Comparison of ENCODE assay signal across 26 mouse cellular contexts in genomic region chr14:11932517-11932916, GRCm38 (mm10).
DNase-seq lines count a peak whose midpoint lies in the region; ATAC-seq and TF ChIP-seq lines count a peak whose summit lies in the region.
"Had no signal": no experiment of that assay in that cellular context is flagged by ENCODE, and none has a peak within 500 bp of the region (broad histone marks: within the 10 kb centered on the region; RNA-seq: fewer than 3 reads in every experiment).

No protein-coding gene starts in this region.

- no peaks in the 10 kb centered on the region for H3K27me3 ChIP-seq in kidney, adult 2 months (replicated peaks; ENCODE audit: control insufficient read depth, insufficient read depth, low read length)
- H3K27me3 ChIP-seq in midbrain, embryonic 14.5 days (ENCODE audit: control insufficient read depth, insufficient read depth, low read length) = no peaks in the 10 kb centered on the region
- no peaks in the 10 kb centered on the region for H3K27me3 ChIP-seq in midbrain, embryonic 13.5 days
- H3K27me3 ChIP-seq: embryonic facial prominence, embryonic 15.5 days; forebrain, embryonic 12.5 days; heart, embryonic 15.5 days; limb, embryonic 13.5 days; megakaryocyte, embryonic 14.5 days; midbrain, embryonic 15.5 days had no signal

- ATAC-seq in midbrain, embryonic 14.5 days (ENCODE audit: low FRiP score, low TSS enrichment) = no peak
- no peak for ATAC-seq in midbrain, embryonic 13.5 days
- ATAC-seq: lung, postnatal 0 days; midbrain, embryonic 15.5 days had no signal

- no peak overlapping the region for H3K9ac ChIP-seq in midbrain, embryonic 14.5 days (replicated peaks; ENCODE audit: low read length)
- no peak overlapping the region for H3K9ac ChIP-seq in midbrain, embryonic 13.5 days (replicated peaks)
- H3K9ac ChIP-seq: embryonic facial prominence, embryonic 15.5 days; forebrain, embryonic 12.5 days; heart, embryonic 15.5 days; hindbrain, embryonic 14.5 days; limb, embryonic 13.5 days; midbrain, embryonic 15.5 days had no signal

- WGBS in kidney, adult 2 months = 43% methylated on average over 3 of the region's 3 CpGs
- WGBS in midbrain, embryonic 14.5 days = 36% methylated on average over 3 of the region's 3 CpGs
- WGBS in midbrain, embryonic 13.5 days = 39% methylated on average over 3 of the region's 3 CpGs

- peak; percentile 28 for DNase-seq in kidney, adult 2 months
- DNase-seq in kidney, postnatal 10 days = no peak
- peak; percentile 26 for DNase-seq in midbrain, embryonic 14.5 days
- DNase-seq in forelimb bud, embryonic 11.5 days (ENCODE audit: low read depth, low spot score) = peak; percentile 19
- DNase-seq in retina, postnatal 1 day = peak; percentile 47
- no peak for DNase-seq in lung, adult 18-20 months
- DNase-seq: adrenal gland, postnatal 10 days; B cell, adult 2 months; cerebellum, adult 11-12 months; cerebellum, postnatal 10 days; gastrocnemius, postnatal 14 days; lung, postnatal 4 days; thymus, adult 2 months; thymus, postnatal 4 days had no signal

- no peaks in the 10 kb centered on the region for H3K36me3 ChIP-seq in kidney, adult 2 months (ENCODE audit: control insufficient read depth, insufficient read depth, low read length)
- no peaks in the 10 kb centered on the region for H3K36me3 ChIP-seq in midbrain, embryonic 14.5 days (ENCODE audit: control insufficient read depth, insufficient read depth, low read length)
- no peaks in the 10 kb centered on the region for H3K36me3 ChIP-seq in midbrain, embryonic 13.5 days
- H3K36me3 ChIP-seq: embryonic facial prominence, embryonic 10.5 days; embryonic facial prominence, embryonic 15.5 days; forebrain, embryonic 12.5 days; heart, embryonic 10.5 days; heart, embryonic 15.5 days; limb, embryonic 13.5 days; midbrain, embryonic 15.5 days had no signal

- H3K4me3 ChIP-seq in kidney, adult 2 months (ENCODE audit: insufficient read depth, low read depth, low read length) = no peak overlapping the region
- no peak overlapping the region for H3K4me3 ChIP-seq in midbrain, embryonic 14.5 days (replicated peaks; ENCODE audit: low read depth, low read length)
- no peak overlapping the region for H3K4me3 ChIP-seq in midbrain, embryonic 13.5 days (replicated peaks)
- H3K4me3 ChIP-seq: embryonic facial prominence, embryonic 10.5 days; embryonic facial prominence, embryonic 15.5 days; forebrain, embryonic 12.5 days; heart, embryonic 10.5 days; heart, embryonic 15.5 days; limb, embryonic 13.5 days; megakaryocyte, embryonic 14.5 days; midbrain, embryonic 15.5 days had no signal

- H3K4me2 ChIP-seq in midbrain, embryonic 14.5 days (ENCODE audit: low read length) = no peak overlapping the region
- no peak overlapping the region for H3K4me2 ChIP-seq in midbrain, embryonic 13.5 days (replicated peaks)
- H3K4me2 ChIP-seq: embryonic facial prominence, embryonic 15.5 days; forebrain, embryonic 12.5 days; heart, embryonic 15.5 days; hindbrain, embryonic 14.5 days; limb, embryonic 13.5 days; liver, embryonic 11.5 days; midbrain, embryonic 15.5 days had no signal

- no peak for TF ChIP-seq POLR2A in kidney, adult 2 months (IDR thresholded peaks at IDR 0.05; ENCODE audit: low read depth, low read length)

- no peak overlapping the region for H3K27ac ChIP-seq in kidney, adult 2 months (ENCODE audit: insufficient read depth, low read depth, low read length)
- H3K27ac ChIP-seq in midbrain, embryonic 14.5 days (replicated peaks; ENCODE audit: low read depth, low read length) = no peak overlapping the region
- H3K27ac ChIP-seq in midbrain, embryonic 13.5 days = no peak overlapping the region
- H3K27ac ChIP-seq: embryonic facial prominence, embryonic 10.5 days; embryonic facial prominence, embryonic 15.5 days; forebrain, embryonic 12.5 days; heart, embryonic 10.5 days; heart, embryonic 15.5 days; hindbrain, embryonic 14.5 days; limb, embryonic 13.5 days; midbrain, embryonic 15.5 days had no signal

- no peak for TF ChIP-seq CTCF in kidney, adult 2 months (conservative IDR thresholded peaks at IDR 0.05; ENCODE audit: insufficient read depth, insufficient read length, low read depth, low read length)

- no peaks in the 10 kb centered on the region for H3K9me3 ChIP-seq in midbrain, embryonic 14.5 days (ENCODE audit: control insufficient read depth, low read length)
- no peaks in the 10 kb centered on the region for H3K9me3 ChIP-seq in midbrain, embryonic 13.5 days
- H3K9me3 ChIP-seq: embryonic facial prominence, embryonic 10.5 days; embryonic facial prominence, embryonic 15.5 days; forebrain, embryonic 12.5 days; heart, embryonic 10.5 days; heart, embryonic 15.5 days; limb, embryonic 13.5 days had no signal

- H3K4me1 ChIP-seq in kidney, adult 2 months (ENCODE audit: control insufficient read depth, insufficient read depth, low read length) = peaks cover 7% of the 10 kb centered on the region
- H3K4me1 ChIP-seq in midbrain, embryonic 14.5 days (ENCODE audit: control insufficient read depth, insufficient read depth, low read length) = no peaks in the 10 kb centered on the region
- no peaks in the 10 kb centered on the region for H3K4me1 ChIP-seq in midbrain, embryonic 13.5 days (replicated peaks)
- H3K4me1 ChIP-seq: embryonic facial prominence, embryonic 10.5 days; embryonic facial prominence, embryonic 15.5 days; forebrain, embryonic 12.5 days; heart, embryonic 10.5 days; megakaryocyte, embryonic 14.5 days; midbrain, embryonic 15.5 days had no signal

Comparison
In these comparisons a context has a peak if more than half of its experiments do, and no peak if none do; other contexts are left out.
1. DNase-seq: peak in kidney, adult 2 months (single experiment), midbrain, embryonic 14.5 days (single experiment), forelimb bud, embryonic 11.5 days (single experiment) and retina, postnatal 1 day (single experiment); none in kidney, postnatal 10 days (single experiment) and lung, adult 18-20 months (0 of 2).